Mouse (Mus musculus) MEL (cell line): ENCODE data around the gene Nek8. TPM values are rescaled to one million over a fixed set of nuclear protein-coding genes. Genes with fewer than 3 reads are reported as not detected.

ENCODE experiments used
- DNase-seq: peaks from one replicate; pipeline ENCODE4 v3.0.0; 2011; ENCODE audit warnings: low read depth, low spot score
- H3K27ac ChIP-seq: 2 replicates; pipeline ENCODE4 v1.5.1; 2012; ENCODE audit warnings: low read depth, mild to moderate bottlenecking, control low read depth, low read length, moderate library complexity; ENCODE audit not compliant: control insufficient read depth
- H3K27me3 ChIP-seq, 2 experiments: fragments of 150-350 bp in 1 of 2; sonication (generic) in 1 of 2; 2 replicates each; pipeline ENCODE4 v1.6.1; 2012; ENCODE audit warnings: low read length in 2 of 2, mild to moderate bottlenecking in 2 of 2, improper control_type of control experiment in 1 of 2, moderate library complexity in 1 of 2; ENCODE audit not compliant: insufficient read depth in 2 of 2, control insufficient read depth in 1 of 2
- H3K36me3 ChIP-seq, 2 experiments: 2 replicates each; pipeline ENCODE4 v1.6.1; 2012 to 2014; ENCODE audit warnings: low read length in 2 of 2, improper control_type of control experiment in 1 of 2, inconsistent platforms in 1 of 2, mild to moderate bottlenecking in 1 of 2; ENCODE audit not compliant: insufficient read depth in 2 of 2, control insufficient read depth in 1 of 2
- H3K4me1 ChIP-seq, 2 experiments: fragments of 150-350 bp in 1 of 2; sonication (generic) in 1 of 2; 2 replicates each; pipeline ENCODE4 v1.6.1; 2012; ENCODE audit warnings: low read length in 2 of 2, improper control_type of control experiment in 1 of 2, mild to moderate bottlenecking in 1 of 2; ENCODE audit not compliant: insufficient read depth in 2 of 2, control insufficient read depth in 1 of 2
- H3K4me3 ChIP-seq, 2 experiments: fragments of 150-350 bp in 1 of 2; sonication (generic) in 1 of 2; 2 replicates each; pipeline ENCODE4 v1.5.1; 2012; ENCODE audit warnings: low read depth in 2 of 2, low read length in 2 of 2, mild to moderate bottlenecking in 2 of 2, moderate library complexity in 2 of 2, control low read depth in 1 of 2, improper control_type of control experiment in 1 of 2; ENCODE audit not compliant: control insufficient read depth in 1 of 2, insufficient read depth in 1 of 2
- H3K79me2 ChIP-seq: 2 replicates; pipeline ENCODE4 v1.6.1; 2012; ENCODE audit warnings: mild to moderate bottlenecking, low read length, moderate library complexity; ENCODE audit not compliant: control insufficient read depth, poor library complexity, insufficient read depth
- H3K9ac ChIP-seq: 2 replicates; pipeline ENCODE4 v1.6.1; 2012; ENCODE audit warnings: low read depth, mild to moderate bottlenecking, control low read depth, low read length, moderate library complexity; ENCODE audit not compliant: control insufficient read depth, poor library complexity, severe bottlenecking
- H3K9me3 ChIP-seq: fragments of 150-350 bp; sonication (generic); replicated peaks from 2 replicates; pipeline ENCODE4 v1.6.1; 2012; ENCODE audit warnings: mild to moderate bottlenecking, low read length, improper control_type of control experiment, moderate library complexity; ENCODE audit not compliant: insufficient read depth
- BHLHE40 ChIP-seq: IDR thresholded peaks from 2 replicates; pipeline ENCODE4 v1.6.1; 2012; ENCODE audit warnings: low read depth, mild to moderate bottlenecking, inconsistent platforms, low read length, improper control_type of control experiment, borderline replicate concordance
- CHD2 ChIP-seq: IDR thresholded peaks from 2 replicates; pipeline ENCODE4 v1.6.1; 2011; ENCODE audit warnings: low read length, improper control_type of control experiment
- CTCF ChIP-seq, 3 experiments: IDR thresholded peaks in 2 of 3; conservative IDR thresholded peaks in 1 of 3; 2 replicates each; pipeline ENCODE4 v1.5.1; 2011 to 2012; ENCODE audit warnings: low read length in 3 of 3, low read depth in 2 of 3, mild to moderate bottlenecking in 2 of 3, improper control_type of control experiment in 1 of 3, inconsistent platforms in 1 of 3, mixed read lengths in 1 of 3, moderate library complexity in 1 of 3; ENCODE audit not compliant: control insufficient read depth in 1 of 3, insufficient read depth in 1 of 3, poor library complexity in 1 of 3, severe bottlenecking in 1 of 3
- E2F4 ChIP-seq: IDR thresholded peaks from 2 replicates; pipeline ENCODE4 v1.6.1; 2011; ENCODE audit warnings: low read depth, low read length, improper control_type of control experiment, borderline replicate concordance
- EP300 ChIP-seq, 2 experiments: IDR thresholded peaks; 2 replicates each; pipeline ENCODE4 v1.6.1; 2011; ENCODE audit warnings: improper control_type of control experiment in 2 of 2, low read length in 2 of 2, low read depth in 1 of 2, mild to moderate bottlenecking in 1 of 2
- ETS1 ChIP-seq: IDR thresholded peaks from 2 replicates; pipeline ENCODE4 v1.6.1; 2012; ENCODE audit warnings: low read depth, mild to moderate bottlenecking, inconsistent platforms, low read length, improper control_type of control experiment, moderate library complexity
- HCFC1 ChIP-seq: IDR thresholded peaks from 2 replicates; pipeline ENCODE4 v1.6.1; 2012; ENCODE audit warnings: low read depth, mild to moderate bottlenecking, inconsistent platforms, low read length, improper control_type of control experiment, moderate library complexity
- JUND ChIP-seq: IDR thresholded peaks from 2 replicates; pipeline ENCODE4 v1.6.1; 2011; ENCODE audit warnings: low read depth, mild to moderate bottlenecking, improper control_type of control experiment, low read length
- KAT2A ChIP-seq: conservative IDR thresholded peaks from 2 replicates; pipeline ENCODE4 v1.6.1; 2012; ENCODE audit warnings: low read depth, low read length, improper control_type of control experiment, inconsistent platforms
- MAFK ChIP-seq: IDR thresholded peaks from 2 replicates; pipeline ENCODE4 v1.6.1; 2011; ENCODE audit warnings: low read depth, mild to moderate bottlenecking, low read length, improper control_type of control experiment, borderline replicate concordance
- MAZ ChIP-seq: IDR thresholded peaks from 2 replicates; pipeline ENCODE4 v1.6.1; 2012; ENCODE audit warnings: low read depth, mild to moderate bottlenecking, inconsistent platforms, low read length, improper control_type of control experiment
- MEF2A ChIP-seq: IDR thresholded peaks from 2 replicates; pipeline ENCODE4 v1.6.1; 2014; ENCODE audit warnings: low read depth, mild to moderate bottlenecking, inconsistent platforms, low read length, improper control_type of control experiment; ENCODE audit not compliant: poor library complexity, insufficient replicate concordance, severe bottlenecking; ENCODE audit errors: extremely low read depth
- MYB ChIP-seq: IDR thresholded peaks from 2 replicates; pipeline ENCODE4 v1.6.1; 2011; ENCODE audit warnings: mild to moderate bottlenecking, low read depth, low read length, improper control_type of control experiment
- NRF1 ChIP-seq: IDR thresholded peaks from 2 replicates; pipeline ENCODE4 v1.6.1; 2014; ENCODE audit warnings: low read depth, mild to moderate bottlenecking, inconsistent platforms, low read length, improper control_type of control experiment, moderate library complexity; ENCODE audit not compliant: poor library complexity, insufficient read depth, severe bottlenecking
- POLR2A ChIP-seq, 2 experiments: IDR thresholded peaks; 2 replicates each; pipeline ENCODE4 v1.6.1; 2011 to 2012; ENCODE audit warnings: low read length in 2 of 2, mild to moderate bottlenecking in 2 of 2, control low read depth in 1 of 2, improper control_type of control experiment in 1 of 2, low read depth in 1 of 2, moderate library complexity in 1 of 2; ENCODE audit not compliant: control insufficient read depth in 1 of 2, insufficient read depth in 1 of 2, poor library complexity in 1 of 2
- POLR2AphosphoS2 ChIP-seq: IDR thresholded peaks from 2 replicates; pipeline ENCODE4 v1.6.1; 2011; ENCODE audit warnings: low read length, improper control_type of control experiment
- RAD21 ChIP-seq: IDR thresholded peaks from 2 replicates; pipeline ENCODE4 v1.6.1; 2011; ENCODE audit warnings: mild to moderate bottlenecking, low read depth, low read length, improper control_type of control experiment
- RCOR1 ChIP-seq: IDR thresholded peaks from 2 replicates; pipeline ENCODE4 v1.6.1; 2012; ENCODE audit warnings: low read depth, mild to moderate bottlenecking, inconsistent platforms, low read length, improper control_type of control experiment
- SIN3A ChIP-seq: IDR thresholded peaks from 2 replicates; pipeline ENCODE4 v1.6.1; 2012; ENCODE audit warnings: low read length, improper control_type of control experiment, inconsistent platforms
- TBP ChIP-seq: IDR thresholded peaks from 2 replicates; pipeline ENCODE4 v1.8.0; 2011; ENCODE audit warnings: low read depth, low read length, improper control_type of control experiment
- TCF12 ChIP-seq: IDR thresholded peaks from 2 replicates; pipeline ENCODE4 v1.6.1; 2014; ENCODE audit warnings: low read depth, mild to moderate bottlenecking, inconsistent platforms, low read length, improper control_type of control experiment, moderate library complexity
- UBTF ChIP-seq: IDR thresholded peaks from 2 replicates; pipeline ENCODE4 v1.6.1; 2012; ENCODE audit warnings: low read depth, mild to moderate bottlenecking, inconsistent platforms, low read length, improper control_type of control experiment, moderate library complexity, borderline replicate concordance; ENCODE audit not compliant: insufficient read depth
- ZC3H11A ChIP-seq: IDR thresholded peaks from 2 replicates; pipeline ENCODE4 v1.6.1; 2012; ENCODE audit warnings: low read depth, mild to moderate bottlenecking, inconsistent platforms, low read length, improper control_type of control experiment
- ZMIZ1 ChIP-seq: IDR thresholded peaks from 2 replicates; pipeline ENCODE4 v1.6.1; 2012; ENCODE audit warnings: low read depth, mild to moderate bottlenecking, inconsistent platforms, low read length, improper control_type of control experiment, moderate library complexity
- ZNF384 ChIP-seq: IDR thresholded peaks from 2 replicates; pipeline ENCODE4 v1.6.1; 2012; ENCODE audit warnings: low read depth, mild to moderate bottlenecking, inconsistent platforms, low read length, improper control_type of control experiment
- polyA plus RNA-seq, 2 experiments: library from polyadenylated mRNA; stranded (reverse) in 1 of 2; unstranded in 1 of 2; fragments of >175 nt in 1 of 2; fragments of >200 nt in 1 of 2; gene quantifications; 2 replicates each; pipeline versions ENCODE4 v1.2.1 to v1.2.4; 2012; ENCODE audit warnings: low replicate concordance in 2 of 2, low read depth in 1 of 2; ENCODE audit not compliant: insufficient read length in 2 of 2, insufficient read depth in 1 of 2, missing spikeins in 1 of 2
- total RNA-seq: library from RNA; depleted of rRNA; stranded (reverse); fragments of 300-350 nt; gene quantifications from 2 replicates; pipeline ENCODE4 v1.2.3, GENCODE M21; 2012

The Nek8 gene
- total and polyA plus RNA-seq, 3 experiments, result 7.5 to 10.1 TPM; not detected in 1

- peaks cover 0 to 16% of the 10 kb centered on the region in 2 experiments; a peak in 2 of 4 replicates for H3K36me3 ChIP-seq
- no peak overlapping the region for H3K27ac ChIP-seq
- H3K4me3 ChIP-seq, result no peak overlapping the region
- H3K9ac ChIP-seq, result no peak overlapping the region
- no peaks in the 10 kb centered on the region for H3K27me3 ChIP-seq
- no peaks in the 10 kb centered on the region for H3K9me3 ChIP-seq
- no peak for TF ChIP-seq ZC3H11A
- no peak for TF ChIP-seq POLR2AphosphoS2
- no peak for TF ChIP-seq HCFC1
- no peak for TF ChIP-seq ZMIZ1
- no peak for TF ChIP-seq BHLHE40
- TF ChIP-seq ETS1, result no peak
- no peak for TF ChIP-seq RCOR1
- no peak for TF ChIP-seq SIN3A
- no peak for TF ChIP-seq TBP
- H3K79me2 ChIP-seq, result peaks cover 13% of the 10 kb centered on the region
- H3K4me1 ChIP-seq, result peaks cover 13 to 30% of the 10 kb centered on the region in 2 experiments
- DNase-seq, result no peak
Observed at GRCm38 (mm10) chr11:78163045-78163444, 13.4 kb downstream of the Nek8 start.

- no peaks in the 10 kb centered on the region for H3K27me3 ChIP-seq
- peaks cover 0 to 14% of the 10 kb centered on the region in 2 experiments; a peak in 2 of 4 replicates for H3K36me3 ChIP-seq
- peaks cover 11 to 25% of the 10 kb centered on the region in 2 experiments for H3K4me1 ChIP-seq
- H3K27ac ChIP-seq, result no peak overlapping the region
- H3K9ac ChIP-seq, result no peak overlapping the region
- DNase-seq, result no peak
- H3K9me3 ChIP-seq, result no peaks in the 10 kb centered on the region
- H3K4me3 ChIP-seq, result no peak overlapping the region
- TF ChIP-seq EP300 (IDR thresholded peaks at IDR 0.05; ENCODE audit: low read depth in 1 of 2, low read length in 2 of 2), result no peak
- no peak for TF ChIP-seq TBP
- no peak for TF ChIP-seq UBTF
- TF ChIP-seq TCF12, result no peak
- no peak for TF ChIP-seq RAD21
- no peak for TF ChIP-seq NRF1
- TF ChIP-seq CTCF (IDR thresholded peaks at IDR 0.05 in 2 of 3, conservative IDR thresholded peaks at IDR 0.05 in 1 of 3; ENCODE audit: control insufficient read depth in 1 of 3, insufficient read depth in 1 of 3, low read depth in 2 of 3, low read length in 3 of 3, poor library complexity in 1 of 3, severe bottlenecking in 1 of 3), result no peak
- no peak for TF ChIP-seq ZNF384
- TF ChIP-seq KAT2A, result no peak
- no peak for TF ChIP-seq JUND
- TF ChIP-seq MEF2A, result no peak
- no peak for TF ChIP-seq RCOR1
- no peak for TF ChIP-seq MAZ
- no peak for TF ChIP-seq MYB
- no peak for TF ChIP-seq ETS1
- TF ChIP-seq E2F4, result no peak
- no peak for TF ChIP-seq POLR2A (IDR thresholded peaks at IDR 0.05; ENCODE audit: control insufficient read depth in 1 of 2, insufficient read depth in 1 of 2, low read depth in 1 of 2, low read length in 2 of 2, poor library complexity in 1 of 2)
- no peak for TF ChIP-seq MAFK
- TF ChIP-seq ZC3H11A, result no peak
- TF ChIP-seq CHD2, result no peak
- peaks cover 13% of the 10 kb centered on the region for H3K79me2 ChIP-seq
Observed at GRCm38 (mm10) chr11:78162504-78162903, 14.0 kb downstream of the Nek8 start.
